Mouse (Mus musculus) erythroblast, embryonic 14.5 days (primary cell): ENCODE measurements around the gene Pole.

Experiments
- GATA1 ChIP-seq: IDR thresholded peaks from 2 replicates; pipeline ENCODE4 v1.6.1; 2012; ENCODE audit warnings: low read length, inconsistent platforms, mixed read lengths
- TAL1 ChIP-seq: IDR thresholded peaks from 3 replicates; pipeline ENCODE4 v1.6.1; 2012; ENCODE audit warnings: low read length, inconsistent platforms, mixed read lengths

DNA sequence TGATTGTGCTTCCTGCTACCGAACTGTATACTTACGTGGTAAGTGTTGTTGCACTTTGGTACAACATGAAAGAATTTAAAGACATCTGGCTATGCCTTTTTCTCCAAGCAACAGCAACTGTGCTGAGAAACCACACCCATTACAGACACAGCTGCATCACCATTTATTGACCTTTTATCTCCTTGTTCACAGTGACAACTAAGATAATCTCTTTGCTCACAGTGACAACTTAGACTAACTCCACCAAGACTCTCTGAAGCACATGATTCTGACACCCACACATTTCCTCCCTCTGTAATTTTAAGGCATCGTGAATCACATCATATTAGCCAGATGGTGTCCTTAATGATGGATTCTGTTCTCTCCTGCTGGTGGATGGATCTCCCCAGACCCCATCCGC lies 12.0 kb upstream of the Pole start:
- no peak for TF ChIP-seq GATA1
- TF ChIP-seq TAL1 = peak; percentile 37; the same call in 1 of the 3 replicates
